Mouse (Mus musculus) heart, adult 2 months (tissue): Measurements from ENCODE around the gene Slc3a1. TPM values are rescaled to one million over a fixed set of nuclear protein-coding genes. Genes with fewer than 3 reads are reported as not detected.

Experiments used
- DNase-seq, 2 experiments: peaks; one replicate each; pipeline ENCODE4 v3.0.0; 2021
- H3K27ac ChIP-seq: fragments of 200-600 bp; 2 replicates; pipeline ENCODE4 v1.8.1; 2022
- H3K27me3 ChIP-seq: fragments of 200-500 bp; 2 replicates; pipeline ENCODE4 v1.6.1; 2012; ENCODE audit warnings: mild to moderate bottlenecking, low read length, inconsistent platforms, mixed read lengths; ENCODE audit not compliant: control insufficient read depth, insufficient read depth
- H3K36me3 ChIP-seq: fragments of 200-500 bp; 2 replicates; pipeline ENCODE4 v1.6.1; 2012; ENCODE audit warnings: low read length, inconsistent platforms; ENCODE audit not compliant: control insufficient read depth, insufficient read depth
- H3K4me1 ChIP-seq: fragments of 200-500 bp; 2 replicates; pipeline ENCODE4 v1.6.1; 2011; ENCODE audit warnings: low read length; ENCODE audit not compliant: control insufficient read depth, insufficient read depth
- H3K4me3 ChIP-seq: fragments of 200-600 bp; 2 replicates; pipeline ENCODE4 v1.8.1; 2022
- H3K79me2 ChIP-seq: fragments of 200-500 bp; replicated peaks from 2 replicates; pipeline ENCODE4 v1.6.1; 2012; ENCODE audit warnings: mild to moderate bottlenecking, inconsistent platforms, low read length, moderate library complexity, mixed read lengths; ENCODE audit not compliant: control insufficient read depth, insufficient read depth
- H3K9ac ChIP-seq: fragments of 200-500 bp; 2 replicates; pipeline ENCODE4 v1.6.1; 2012; ENCODE audit warnings: low read depth, mild to moderate bottlenecking, control low read depth, inconsistent platforms, low read length, mixed read lengths
- CTCF ChIP-seq: fragments of 200-600 bp; IDR thresholded peaks from 2 replicates; pipeline ENCODE4 v1.8.1; 2022; ENCODE audit warnings: antibody characterized with exemption, mild to moderate bottlenecking, moderate library complexity
- EP300 ChIP-seq: fragments of 200-500 bp; IDR thresholded peaks from 2 replicates; pipeline ENCODE4 v1.6.1; 2011; ENCODE audit warnings: low read depth, low read length, control low read depth; ENCODE audit not compliant: insufficient read depth
- POLR2A ChIP-seq: fragments of 200-500 bp; IDR thresholded peaks from 2 replicates; pipeline ENCODE4 v1.6.1; 2011; ENCODE audit warnings: mild to moderate bottlenecking, low read depth, low read length, control low read depth; ENCODE audit not compliant: insufficient read depth
- WGBS: fragments of 180-500 bp; shearing (Covaris S2); methylation state at CpG from one replicate; pipeline ENCODE4 v1.1.7; 2018; 5-methylcytosine and 5-hydroxymethylcytosine counted together
- intact Hi-C: fragments of 180-260 bp; cut with DNase I; formaldehyde crosslinking; loops from one replicate; pipeline ENCODE4 v1.15.1; 2025
- polyA plus RNA-seq: library from polyadenylated mRNA; depleted of rRNA; stranded (reverse); fragments of >200 nt; gene quantifications from 2 replicates; pipeline ENCODE4 v1.2.3, GENCODE M21; 2012
- total RNA-seq, 2 experiments: library from RNA; stranded (reverse); gene quantifications; 2 replicates each; pipeline ENCODE4 v1.2.3; 2021

Gene Slc3a1
- total and polyA plus RNA-seq, 3 experiments: 0.16 to 0.23 (median 0.16) TPM

DNA sequence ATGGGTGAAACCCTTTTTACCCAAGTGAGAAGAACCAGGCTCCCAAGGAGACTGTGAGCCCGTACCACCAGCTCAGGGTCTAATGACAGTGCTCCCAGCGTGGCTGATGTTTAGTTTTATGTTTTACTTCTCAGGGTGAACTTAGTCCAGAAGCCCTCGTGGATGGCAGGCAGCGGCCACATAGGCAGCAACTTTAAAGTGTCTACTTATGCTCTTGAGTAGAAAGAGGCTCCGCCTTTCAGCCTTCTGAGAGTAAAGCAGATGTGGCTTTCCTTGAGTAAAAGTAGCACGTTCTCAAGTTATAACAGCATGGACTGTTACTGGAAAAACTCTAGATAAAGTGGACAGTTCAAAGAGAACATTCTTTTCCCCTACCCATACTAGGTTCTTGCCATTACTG is 32.3 kb upstream of the Slc3a1 start:
- no peak for DNase-seq
- H3K4me1 ChIP-seq: peaks cover 7% of the 10 kb centered on the region
- TF ChIP-seq EP300 (no peak), POLR2A (no peak), CTCF (no peak)
- intact Hi-C loops: no loop called here
- no peak overlapping the region for H3K27ac ChIP-seq
- H3K79me2 ChIP-seq: peaks cover 5% of the 10 kb centered on the region
- no peak overlapping the region for H3K4me3 ChIP-seq
- peaks cover 4% of the 10 kb centered on the region; the same call in 1 of the 2 replicates for H3K36me3 ChIP-seq
- WGBS: 75% methylated on average over 6 of the region's 6 CpGs
- no peak overlapping the region for H3K9ac ChIP-seq
- H3K27me3 ChIP-seq: no peaks in the 10 kb centered on the region

DNA sequence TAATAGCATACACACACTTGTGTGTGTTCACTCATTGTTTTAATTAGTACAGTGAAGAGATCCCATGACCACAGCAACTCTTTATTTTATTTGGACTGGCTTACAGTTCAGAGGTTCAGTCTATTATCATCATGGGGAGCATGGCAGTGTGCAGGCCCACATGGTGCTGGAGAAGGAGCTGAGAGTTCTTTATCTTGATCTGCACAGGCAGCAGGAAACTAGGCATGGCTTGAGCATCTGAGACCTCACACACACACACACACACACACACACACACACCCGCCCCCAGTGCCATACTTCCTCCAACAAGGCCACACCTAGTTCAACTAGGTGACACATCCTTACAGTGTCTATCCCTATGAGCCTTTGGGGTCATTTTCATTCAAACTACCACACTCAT is 30.5 kb upstream of the Slc3a1 start:
- intact Hi-C loops: no loop called here
- H3K4me1 ChIP-seq: peaks cover 7% of the 10 kb centered on the region
- no peaks in the 10 kb centered on the region for H3K27me3 ChIP-seq
- no peak overlapping the region for H3K9ac ChIP-seq
- peaks cover 6% of the 10 kb centered on the region for H3K36me3 ChIP-seq
- WGBS: 68% methylated on average over 1 of the region's 1 CpGs
- H3K27ac ChIP-seq: no peak overlapping the region
- TF ChIP-seq POLR2A: no peak
- no peak for TF ChIP-seq EP300
- no peak for TF ChIP-seq CTCF
- peaks cover 5% of the 10 kb centered on the region for H3K79me2 ChIP-seq
- H3K4me3 ChIP-seq: no peak overlapping the region
- no peak for DNase-seq

DNA sequence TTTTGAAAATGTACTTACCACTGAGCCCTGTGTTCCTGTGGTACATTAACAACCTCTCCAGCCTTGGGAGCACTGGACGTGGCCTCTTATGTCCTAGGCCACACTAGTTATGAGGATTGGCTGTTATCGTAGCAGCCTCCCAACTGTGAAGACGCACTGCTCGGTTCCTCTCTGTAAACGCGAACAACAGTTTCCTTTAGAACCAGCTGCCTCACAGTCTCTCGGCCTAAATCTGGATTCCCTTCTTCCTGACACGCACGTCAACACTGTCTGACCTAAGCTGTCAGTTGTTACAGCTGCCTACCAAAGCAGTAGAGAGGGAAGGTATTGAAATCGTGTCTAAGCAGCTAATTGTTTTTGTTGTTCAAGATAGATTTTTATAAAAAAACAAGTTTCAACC is 28.5 kb upstream of the Slc3a1 start:
- 41% methylated on average over 10 of the region's 10 CpGs for WGBS
- no peak overlapping the region for H3K4me3 ChIP-seq
- peaks cover 7% of the 10 kb centered on the region for H3K4me1 ChIP-seq
- no peak overlapping the region for H3K27ac ChIP-seq
- no peaks in the 10 kb centered on the region for H3K27me3 ChIP-seq
- intact Hi-C loops: no loop called here
- no peak for TF ChIP-seq POLR2A
- TF ChIP-seq CTCF: no peak
- no peak for TF ChIP-seq EP300
- peaks cover 5% of the 10 kb centered on the region for H3K79me2 ChIP-seq
- DNase-seq: no peak
- H3K36me3 ChIP-seq: peaks cover 7% of the 10 kb centered on the region
- no peak overlapping the region for H3K9ac ChIP-seq

DNA sequence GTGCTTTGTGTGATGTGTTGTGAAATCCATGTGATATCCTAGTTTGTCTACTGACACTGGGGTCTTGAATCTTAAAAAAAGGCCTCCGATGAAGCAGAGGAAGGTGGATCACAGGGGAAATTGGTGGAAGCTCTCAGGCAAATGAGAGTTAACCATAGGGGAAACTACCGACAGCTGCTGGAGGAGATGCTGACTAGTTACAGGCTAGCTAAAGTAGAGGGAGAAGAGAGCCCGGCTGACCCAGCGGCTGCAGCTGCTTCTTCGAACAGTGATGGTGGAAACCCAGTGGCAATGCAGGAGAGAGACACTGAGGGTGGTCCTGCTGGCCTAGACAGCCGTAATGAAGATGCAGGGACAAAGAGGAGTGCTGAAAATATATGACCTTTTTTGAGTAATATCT is 14.7 kb upstream of the Slc3a1 start:
- no peaks in the 10 kb centered on the region for H3K79me2 ChIP-seq
- DNase-seq: no peak
- no peak overlapping the region for H3K4me3 ChIP-seq
- no peak overlapping the region for H3K9ac ChIP-seq
- TF ChIP-seq CTCF (no peak), POLR2A (no peak), EP300 (no peak)
- H3K27ac ChIP-seq: no peak overlapping the region
- 88% methylated on average over 6 of the region's 6 CpGs for WGBS
- no peaks in the 10 kb centered on the region for H3K4me1 ChIP-seq
- intact Hi-C loops: no loop called here
- H3K36me3 ChIP-seq: peaks cover 3% of the 10 kb centered on the region; the same call in 1 of the 2 replicates
- no peaks in the 10 kb centered on the region for H3K27me3 ChIP-seq

DNA sequence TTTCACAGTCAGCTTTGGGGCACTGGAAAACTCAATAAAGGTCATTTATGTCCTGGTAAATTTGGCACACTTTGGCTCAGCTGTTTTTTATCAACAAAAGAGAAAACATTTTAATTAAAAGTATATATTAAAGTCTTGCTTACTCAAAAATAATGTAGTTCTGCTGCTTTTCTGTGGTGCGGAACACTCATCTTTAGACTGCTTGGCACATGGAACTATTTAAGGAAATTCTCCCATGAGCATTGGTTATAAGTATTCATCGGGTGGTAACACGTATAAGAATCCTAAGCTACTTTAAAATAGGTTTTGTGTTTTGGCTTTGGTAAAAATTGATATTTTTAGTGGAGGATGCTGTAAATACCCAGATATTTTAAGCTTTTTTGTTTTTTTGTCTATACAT is 13.5 kb upstream of the Slc3a1 start:
- Histone ChIP-seq H3K79me2 (no peaks in the 10 kb centered on the region), H3K27ac (no peak overlapping the region), H3K9ac (no peak overlapping the region), H3K36me3 (peaks cover 3% of the 10 kb centered on the region; the same call in 1 of the 2 replicates), H3K4me1 (no peaks in the 10 kb centered on the region), H3K4me3 (no peak overlapping the region), H3K27me3 (no peaks in the 10 kb centered on the region)
- WGBS: 96% methylated on average over 3 of the region's 3 CpGs
- TF ChIP-seq POLR2A (no peak), EP300 (no peak), CTCF (no peak)
- intact Hi-C loops: no loop called here
- DNase-seq: no peak

DNA sequence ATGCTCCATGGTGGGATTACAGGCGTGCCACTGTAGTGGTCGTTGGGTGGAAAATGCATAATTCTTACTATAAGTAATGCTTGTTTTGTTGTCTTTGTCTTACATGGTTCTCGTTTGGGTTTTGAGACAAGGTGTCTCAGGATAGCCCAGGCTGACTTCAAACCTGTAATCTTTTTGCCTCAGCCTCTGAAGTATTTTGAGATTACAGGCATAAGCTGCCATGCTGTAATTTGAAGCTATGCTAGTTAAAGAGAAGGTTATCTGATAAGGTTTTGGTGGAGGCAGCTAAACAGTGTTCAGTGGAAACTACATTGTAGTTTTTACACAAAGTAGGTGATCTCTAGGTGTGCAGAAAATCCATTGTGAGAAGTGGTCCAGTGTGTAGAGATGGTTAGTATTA is 9.8 kb upstream of the Slc3a1 start:
- H3K36me3 ChIP-seq: no peaks in the 10 kb centered on the region
- intact Hi-C loops: no loop called here
- TF ChIP-seq EP300 (no peak), CTCF (no peak), POLR2A (no peak)
- no peaks in the 10 kb centered on the region for H3K79me2 ChIP-seq
- 91% methylated on average over 3 of the region's 3 CpGs for WGBS
- H3K9ac ChIP-seq: no peak overlapping the region
- no peak for DNase-seq
- no peaks in the 10 kb centered on the region for H3K4me1 ChIP-seq
- H3K27me3 ChIP-seq: no peaks in the 10 kb centered on the region
- no peak overlapping the region for H3K27ac ChIP-seq
- H3K4me3 ChIP-seq: no peak overlapping the region

DNA sequence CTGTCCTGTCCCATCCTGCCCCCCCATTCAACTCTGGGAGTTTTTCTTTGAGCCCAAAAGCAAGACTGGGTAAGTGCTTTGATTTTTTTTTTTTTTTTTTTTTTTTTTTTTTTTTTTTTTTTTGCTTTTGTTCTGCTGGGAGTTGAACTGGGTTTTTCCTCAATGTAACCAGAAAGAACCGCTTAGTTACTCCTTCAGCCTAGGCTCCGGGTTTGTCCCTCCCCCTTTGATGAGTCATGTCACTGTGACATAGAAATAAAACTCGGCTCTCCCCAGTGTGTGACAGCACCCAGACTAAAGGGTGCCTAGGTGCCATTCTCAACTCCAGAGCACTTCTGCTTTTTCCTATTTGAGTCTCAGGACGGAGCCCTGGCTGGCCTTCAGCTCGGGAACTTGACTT is 9.4 kb upstream of the Slc3a1 start:
- Histone ChIP-seq H3K36me3 (no peaks in the 10 kb centered on the region), H3K9ac (no peak overlapping the region), H3K4me1 (no peaks in the 10 kb centered on the region), H3K27me3 (no peaks in the 10 kb centered on the region), H3K27ac (no peak overlapping the region), H3K4me3 (no peak overlapping the region), H3K79me2 (no peaks in the 10 kb centered on the region)
- DNase-seq: no peak
- intact Hi-C loops: no loop called here
- WGBS: 60% methylated on average over 5 of the region's 5 CpGs
- TF ChIP-seq CTCF (no peak), EP300 (no peak), POLR2A (no peak)
